Mouse (Mus musculus) gastrocnemius, postnatal 25 days (tissue): ENCODE results near the gene Faap24. TPM values are rescaled to one million over a fixed set of nuclear protein-coding genes. Genes with fewer than 3 reads are reported as not detected.

Source experiments
- DNase-seq: peaks from one replicate; pipeline ENCODE4 v3.0.0; 2022
- total RNA-seq, 2 experiments: library from RNA; stranded (reverse); gene quantifications; 1 replicate in 1 of 2; 2 replicates in 1 of 2; pipeline ENCODE4 v1.2.3; 2021

The Faap24 gene
- total RNA-seq, 2 experiments from 2014 or later = 0.79 to 1.0 TPM

- DNase-seq = no peak
Observed at GRCm38 (mm10) chr7:35371096-35371495, 25.5 kb downstream of the Faap24 start.

- DNase-seq = no peak
Observed at GRCm38 (mm10) chr7:35365161-35365910, 31.3 kb downstream of the Faap24 start.

GRCm38 (mm10) chr7:35362868-35363267 is 33.8 kb downstream of the Faap24 start:
- no peak for DNase-seq

GRCm38 (mm10) chr7:35362253-35362652 is 34.4 kb downstream of the Faap24 start:
- no peak for DNase-seq

- no peak for DNase-seq
Observed at GRCm38 (mm10) chr7:35357621-35358020, 39.0 kb downstream of the Faap24 start.

GRCm38 (mm10) chr7:35355303-35355872 is 41.2 kb downstream of the Faap24 start:
- no peak for DNase-seq

GRCm38 (mm10) chr7:35353306-35353705 is 43.3 kb downstream of the Faap24 start:
- DNase-seq = no peak

- DNase-seq = no peak
Observed at GRCm38 (mm10) chr7:35351155-35351554, 45.5 kb downstream of the Faap24 start.

GRCm38 (mm10) chr7:35349886-35350684 is 46.6 kb downstream of the Faap24 start:
- no peak for DNase-seq

- no peak for DNase-seq
Observed at GRCm38 (mm10) chr7:35349022-35349421, 47.6 kb downstream of the Faap24 start.

- DNase-seq = no peak
Observed at GRCm38 (mm10) chr7:35347918-35348700, 48.5 kb downstream of the Faap24 start.

GRCm38 (mm10) chr7:35344785-35345330 is 51.8 kb downstream of the Faap24 start:
- DNase-seq = no peak

GRCm38 (mm10) chr7:35342498-35342897 is 54.1 kb downstream of the Faap24 start:
- DNase-seq = no peak

Other genes with a start within 250 kb of the Faap24 start
- gene Slc7a10, start 210.5 kb downstream of the Faap24 start, total RNA-seq = 1 to 10 TPM in 1 of 2 experiments, under 1 TPM in 1; 0.31 to 7.7 TPM
- 1 to 10 TPM; 7.6 to 8.2 TPM for gene Lrp3, start 181.3 kb downstream of the Faap24 start, total RNA-seq
- gene Gpatch1, start 78.4 kb downstream of the Faap24 start, total RNA-seq = 1 to 10 TPM; 4.2 to 5.2 TPM
- 1 to 10 TPM in 1 of 2 experiments, under 1 TPM in 1; 0.67 to 1.3 TPM for gene Rhpn2, start 62.7 kb downstream of the Faap24 start, total RNA-seq
- 1 to 10 TPM; 4.9 to 6.4 TPM for gene Cep89, start 199 bp upstream of the Faap24 start, total RNA-seq
- not detected for gene Slc7a9, start 52.0 kb upstream of the Faap24 start, total RNA-seq
- gene Tdrd12, start 140.9 kb upstream of the Faap24 start, total RNA-seq = not detected
- 10 to 100 TPM; 37.7 to 42.7 TPM for gene Nudt19, start 159.5 kb upstream of the Faap24 start, total RNA-seq
- gene Rgs9bp, start 188.7 kb upstream of the Faap24 start, total RNA-seq = under 1 TPM; 0.05 to 0.43 TPM
- gene Ankrd27, start 189.4 kb upstream of the Faap24 start, total RNA-seq = 10 to 100 TPM in 1 of 2 experiments, 1 to 10 TPM in 1; 7.9 to 11.1 TPM